Mouse (Mus musculus) hindbrain, postnatal 0 days (tissue): Measurements from ENCODE around the gene Plxna2. TPM values are rescaled to one million over a fixed set of nuclear protein-coding genes. Genes with fewer than 3 reads are reported as not detected.

Source experiments
- ATAC-seq: fragments of 200-750 bp; cut with Nextera tagmentation; 2 replicates; pipeline ENCODE4 v1.8.0; 2017; ENCODE audit warnings: mild to moderate bottlenecking, moderate TSS enrichment, moderate library complexity
- DNase-seq: peaks from one replicate; pipeline ENCODE4 v3.0.0-alpha.2; 2015; ENCODE audit warnings: low spot score
- H3K27ac ChIP-seq: fragments of 300-500 bp; sonication (generic); 2 replicates; pipeline ENCODE4 v1.5.1; 2014; ENCODE audit warnings: mild to moderate bottlenecking
- H3K27me3 ChIP-seq: fragments of 300-500 bp; sonication (generic); 2 replicates; pipeline ENCODE4 v1.6.1; 2014; ENCODE audit warnings: low read length, mixed read lengths; ENCODE audit not compliant: insufficient read depth
- H3K36me3 ChIP-seq: fragments of 300-500 bp; sonication (generic); 2 replicates; pipeline ENCODE4 v1.6.1; 2014; ENCODE audit warnings: low read length, mixed read lengths; ENCODE audit not compliant: insufficient read depth
- H3K4me1 ChIP-seq: fragments of 300-500 bp; sonication (generic); 2 replicates; pipeline ENCODE4 v1.6.1; 2014; ENCODE audit warnings: antibody characterized with exemption, low read length, mixed read lengths; ENCODE audit not compliant: insufficient read depth
- H3K4me2 ChIP-seq: fragments of 300-500 bp; sonication (generic); 2 replicates; pipeline ENCODE4 v1.6.1; 2014; ENCODE audit warnings: low read depth, mild to moderate bottlenecking, low read length, moderate library complexity, mixed read lengths
- H3K4me3 ChIP-seq: fragments of 300-500 bp; sonication (generic); 2 replicates; pipeline ENCODE4 v1.5.1; 2014; ENCODE audit warnings: low read length
- H3K9ac ChIP-seq: fragments of 300-500 bp; sonication (generic); replicated peaks from 2 replicates; pipeline ENCODE4 v1.6.1; 2014; ENCODE audit warnings: mild to moderate bottlenecking, low read length, moderate library complexity, mixed read lengths
- H3K9me3 ChIP-seq: fragments of 300-500 bp; sonication (generic); 2 replicates; pipeline ENCODE4 v1.6.1; 2016; ENCODE audit warnings: low read length, mixed read lengths
- CTCF ChIP-seq: IDR thresholded peaks from 2 replicates; pipeline ENCODE4 v1.5.1; 2016; ENCODE audit warnings: antibody characterized with exemption, control low read depth, low read depth
- WGBS: fragments of 180-500 bp; shearing (Covaris S2); extraction: QIAGEN DNeasy Blood & Tissue Kit; methylation state at CpG from one replicate; pipeline ENCODE4 v1.1.7; 2014; 5-methylcytosine and 5-hydroxymethylcytosine counted together
- polyA plus RNA-seq: library from polyadenylated mRNA; unstranded; fragments of >200 nt; fragmentation: Nextera tagmentation; extraction: Ambion mirVana; gene quantifications from 2 replicates; pipeline ENCODE4 v1.2.1, GENCODE M21; 2015
- total RNA-seq: library from RNA; depleted of rRNA; stranded (reverse); fragments of >200 nt; gene quantifications from 2 replicates; pipeline ENCODE4 v1.2.3, GENCODE M21; 2014

Gene Plxna2
- total and polyA plus RNA-seq, 2 experiments from 2014 or later: 11.7 to 48.2 TPM

- no peak overlapping the region for H3K4me3 ChIP-seq
- H3K27me3 ChIP-seq: no peaks in the 10 kb centered on the region
- DNase-seq (no peak), ATAC-seq (no peak)
- TF ChIP-seq CTCF: no peak
- WGBS: 79% methylated on average over 2 of the region's 2 CpGs
- no peaks in the 10 kb centered on the region for H3K4me1 ChIP-seq
- no peak overlapping the region for H3K9ac ChIP-seq
- H3K27ac ChIP-seq: no peak overlapping the region
- no peaks in the 10 kb centered on the region for H3K9me3 ChIP-seq
- peaks cover 9% of the 10 kb centered on the region; the same call in 1 of the 2 replicates for H3K36me3 ChIP-seq
- H3K4me2 ChIP-seq: no peak overlapping the region
These were observed 156.3 kb downstream of the Plxna2 start for GRCm38 (mm10) chr1:194774350-194774749.

DNA sequence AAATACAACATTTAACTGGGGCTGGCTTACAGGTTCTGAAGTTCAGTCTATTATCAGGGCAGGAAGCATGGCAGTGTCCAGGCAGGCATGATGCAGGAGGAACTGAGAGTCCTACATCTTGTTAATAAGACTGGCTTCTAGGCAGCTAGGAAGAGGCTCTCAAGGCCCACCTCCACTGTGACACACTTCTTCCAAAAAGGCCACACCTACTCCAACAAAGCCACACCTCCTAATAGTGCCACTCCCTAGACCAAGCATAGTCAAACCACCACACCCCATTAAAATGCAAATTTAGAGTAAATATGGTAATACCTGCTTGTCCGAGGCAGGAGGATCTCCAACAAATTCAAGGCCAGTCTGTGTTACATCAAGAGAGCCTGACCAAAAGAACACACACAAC lies 156.7 kb downstream of the Plxna2 start:
- Histone ChIP-seq H3K36me3 (peaks cover 9% of the 10 kb centered on the region; the same call in 1 of the 2 replicates), H3K9ac (no peak overlapping the region)
- ATAC-seq: no peak

DNA sequence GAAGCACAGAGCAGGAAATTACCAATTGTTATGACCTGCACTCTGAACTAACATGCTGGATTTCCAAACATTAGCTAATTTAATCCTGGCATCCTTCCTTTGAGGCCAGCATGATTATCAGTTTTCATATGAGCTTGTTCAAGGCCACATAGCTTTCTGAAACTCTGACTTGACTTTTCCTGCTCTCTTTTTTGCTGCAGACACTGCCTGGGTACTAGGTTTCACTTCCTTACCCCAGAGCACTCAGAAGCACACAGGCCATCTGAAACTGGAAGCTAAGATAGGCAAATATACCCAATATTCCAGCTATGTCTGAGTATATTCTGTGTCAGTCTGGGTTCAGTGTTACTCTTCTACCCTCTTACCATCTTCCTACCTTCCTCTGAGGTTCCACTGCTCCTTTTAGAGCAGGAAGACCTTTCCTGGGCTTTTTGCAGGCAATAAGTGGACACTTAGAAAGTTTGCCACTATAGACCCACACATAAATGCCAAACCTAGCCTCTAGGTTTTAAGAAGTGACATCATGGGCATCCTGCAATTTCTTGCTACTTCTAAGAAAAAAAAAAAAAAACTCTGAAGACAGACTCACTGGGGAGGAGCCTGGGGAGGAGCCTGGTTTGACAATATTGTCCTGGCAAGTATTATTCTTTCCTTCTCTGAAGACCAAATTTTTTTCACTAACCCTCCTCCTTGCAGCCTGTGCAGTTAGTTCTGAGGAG lies 157.8 kb downstream of the Plxna2 start:
- no peak overlapping the region for H3K4me3 ChIP-seq
- no peaks in the 10 kb centered on the region for H3K4me1 ChIP-seq
- no peaks in the 10 kb centered on the region for H3K9me3 ChIP-seq
- no peak overlapping the region for H3K4me2 ChIP-seq
- TF ChIP-seq CTCF: no peak
- no peak for ATAC-seq
- no peak for DNase-seq
- H3K9ac ChIP-seq: no peak overlapping the region
- H3K27me3 ChIP-seq: no peaks in the 10 kb centered on the region
- no peak overlapping the region for H3K27ac ChIP-seq
- peaks cover 11% of the 10 kb centered on the region; the same call in 1 of the 2 replicates for H3K36me3 ChIP-seq

More for the DNA sequence above, 156.7 kb downstream of the Plxna2 start:
- Histone ChIP-seq H3K4me2 (no peak overlapping the region), H3K4me1 (no peaks in the 10 kb centered on the region), H3K4me3 (no peak overlapping the region), H3K27me3 (no peaks in the 10 kb centered on the region), H3K9me3 (no peaks in the 10 kb centered on the region), H3K27ac (no peak overlapping the region)
- TF ChIP-seq CTCF: no peak
- no peak for DNase-seq
- WGBS: 73% methylated on average over 1 of the region's 1 CpGs

DNA sequence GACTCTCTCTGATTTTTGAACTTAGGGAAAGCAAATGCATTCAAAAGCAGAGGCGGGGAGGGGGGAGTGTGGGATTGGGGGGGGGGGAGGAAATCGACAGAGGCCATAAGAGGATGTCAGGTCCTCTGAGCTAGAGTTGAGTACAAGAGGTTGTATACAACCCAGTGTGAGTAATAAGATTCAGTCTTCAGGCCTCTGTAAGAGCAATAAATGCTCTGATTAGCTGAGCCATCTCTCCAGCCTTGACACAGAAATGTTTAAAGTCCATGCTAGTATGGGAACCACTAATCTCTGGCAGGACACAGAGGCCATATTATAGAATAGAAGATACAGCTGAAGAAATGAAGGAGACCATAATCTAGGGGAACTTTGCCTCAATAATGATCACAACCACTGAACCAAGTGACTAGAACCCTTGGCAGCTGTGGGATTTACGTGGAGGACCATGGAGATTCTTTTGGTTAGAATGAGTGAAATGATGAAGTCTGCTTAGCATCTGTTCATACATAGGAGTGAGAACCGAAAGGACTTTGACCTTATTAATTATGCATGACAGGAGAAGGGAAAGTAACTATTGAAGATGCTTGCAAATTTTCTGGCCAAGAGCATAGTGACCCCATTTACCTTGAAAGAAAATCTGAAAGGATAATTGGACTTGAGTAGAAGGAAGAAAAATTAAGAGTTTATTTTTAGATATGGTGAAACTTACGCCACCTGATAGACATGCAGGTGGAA lies 158.7 kb downstream of the Plxna2 start:
- DNase-seq: no peak

DNA sequence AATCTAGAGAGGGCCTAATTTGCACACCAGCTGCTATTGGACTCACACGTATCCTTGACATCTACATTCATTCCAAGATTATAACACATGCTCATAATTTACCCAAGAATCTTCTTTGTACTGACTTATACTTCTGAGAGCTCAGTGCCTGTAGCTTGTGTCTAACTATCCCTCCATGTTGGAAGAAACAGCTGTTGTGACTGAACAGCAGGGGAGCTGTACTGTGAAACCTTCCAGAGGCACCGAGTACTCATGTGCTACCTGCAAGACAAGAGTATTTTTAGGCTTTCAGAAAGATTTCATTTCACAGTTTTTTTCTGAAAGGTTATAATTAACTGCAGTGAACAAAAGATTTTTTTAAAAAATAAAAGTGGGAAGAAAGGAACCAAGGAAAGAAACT lies 159.6 kb downstream of the Plxna2 start:
- DNase-seq (no peak), ATAC-seq (no peak)
- H3K4me3 ChIP-seq: no peak overlapping the region
- H3K27me3 ChIP-seq: no peaks in the 10 kb centered on the region
- no peak overlapping the region for H3K4me2 ChIP-seq
- WGBS: 77% methylated on average over 2 of the region's 2 CpGs
- H3K4me1 ChIP-seq: no peaks in the 10 kb centered on the region
- H3K9me3 ChIP-seq: no peaks in the 10 kb centered on the region
- H3K9ac ChIP-seq: no peak overlapping the region
- H3K27ac ChIP-seq: no peak overlapping the region
- H3K36me3 ChIP-seq: peaks cover 7% of the 10 kb centered on the region
- TF ChIP-seq CTCF: no peak

More for the DNA sequence above, 158.7 kb downstream of the Plxna2 start:
- Histone ChIP-seq H3K27ac (no peak overlapping the region), H3K4me2 (no peak overlapping the region), H3K4me1 (no peaks in the 10 kb centered on the region), H3K9ac (no peak overlapping the region), H3K9me3 (no peaks in the 10 kb centered on the region), H3K27me3 (no peaks in the 10 kb centered on the region), H3K36me3 (peaks cover 7% of the 10 kb centered on the region; the same call in 1 of the 2 replicates), H3K4me3 (no peak overlapping the region)
- no peak for ATAC-seq
- no peak for TF ChIP-seq CTCF
- 78% methylated on average over 5 of the region's 5 CpGs for WGBS

DNA sequence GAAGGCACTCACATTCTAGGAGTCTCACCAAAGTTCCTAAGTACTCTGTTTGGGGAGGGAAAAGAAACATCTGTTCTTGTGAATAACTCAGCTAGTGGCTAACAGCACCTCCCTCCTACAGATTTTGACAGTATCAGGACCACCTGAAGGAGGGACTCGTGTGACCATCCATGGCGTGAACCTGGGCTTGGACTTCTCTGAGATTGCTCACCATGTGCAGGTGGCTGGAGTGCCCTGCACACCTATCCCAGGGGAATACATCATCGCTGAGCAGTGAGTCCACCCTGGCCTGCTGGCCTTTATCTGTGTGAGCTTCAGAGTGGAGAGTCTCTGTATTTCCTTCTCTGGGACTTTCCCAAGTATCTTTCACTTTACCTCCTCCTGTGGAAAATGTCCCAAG lies 162.4 kb downstream of the Plxna2 start:
- DNase-seq: no peak
- WGBS: 89% methylated on average over 3 of the region's 3 CpGs
- Histone ChIP-seq H3K27ac (no peak overlapping the region), H3K9ac (no peak overlapping the region), H3K36me3 (peaks cover 5% of the 10 kb centered on the region), H3K27me3 (no peaks in the 10 kb centered on the region), H3K4me2 (no peak overlapping the region), H3K9me3 (no peaks in the 10 kb centered on the region), H3K4me1 (no peaks in the 10 kb centered on the region), H3K4me3 (no peak overlapping the region)
- TF ChIP-seq CTCF: no peak
- ATAC-seq: no peak

DNA sequence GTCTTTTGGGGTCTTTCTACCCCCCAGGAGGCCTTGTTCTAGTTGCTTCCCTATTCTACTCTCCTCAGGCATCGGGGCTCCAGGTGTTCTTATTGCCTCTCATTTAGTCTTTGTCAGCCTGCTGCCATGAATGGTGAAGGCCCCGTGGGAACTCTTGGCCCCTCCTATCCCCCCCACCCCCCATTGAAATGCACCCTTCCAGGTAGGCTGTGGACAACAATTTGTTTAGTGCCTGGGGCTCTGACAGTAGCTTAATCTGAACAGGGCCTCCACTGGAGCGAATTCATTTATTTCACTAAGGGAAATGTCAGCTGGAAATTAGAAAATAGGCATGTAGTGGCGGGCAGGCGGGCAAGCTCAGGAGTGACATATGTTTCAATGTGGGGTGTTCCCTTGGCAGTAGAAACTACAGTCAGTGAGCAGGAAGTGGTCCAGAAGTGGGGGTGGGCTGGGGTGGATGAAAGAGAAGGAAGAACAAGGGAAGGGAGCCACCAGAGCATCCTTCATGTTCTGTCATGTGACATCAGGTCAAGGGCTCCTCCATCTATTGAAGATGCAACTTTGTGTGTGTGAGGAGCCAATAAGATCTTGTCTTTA lies 162.9 kb downstream of the Plxna2 start:
- ATAC-seq (no peak), DNase-seq (no peak)
- Histone ChIP-seq H3K27me3 (no peaks in the 10 kb centered on the region), H3K9me3 (no peaks in the 10 kb centered on the region), H3K9ac (no peak overlapping the region), H3K4me1 (no peaks in the 10 kb centered on the region), H3K4me3 (no peak overlapping the region), H3K27ac (no peak overlapping the region), H3K36me3 (peaks cover 3% of the 10 kb centered on the region), H3K4me2 (no peak overlapping the region)
- 34% methylated on average over 5 of the region's 5 CpGs for WGBS
- no peak for TF ChIP-seq CTCF
